Comparison of ENCODE assay signal across 9 mouse cellular contexts in the genomic region with DNA sequence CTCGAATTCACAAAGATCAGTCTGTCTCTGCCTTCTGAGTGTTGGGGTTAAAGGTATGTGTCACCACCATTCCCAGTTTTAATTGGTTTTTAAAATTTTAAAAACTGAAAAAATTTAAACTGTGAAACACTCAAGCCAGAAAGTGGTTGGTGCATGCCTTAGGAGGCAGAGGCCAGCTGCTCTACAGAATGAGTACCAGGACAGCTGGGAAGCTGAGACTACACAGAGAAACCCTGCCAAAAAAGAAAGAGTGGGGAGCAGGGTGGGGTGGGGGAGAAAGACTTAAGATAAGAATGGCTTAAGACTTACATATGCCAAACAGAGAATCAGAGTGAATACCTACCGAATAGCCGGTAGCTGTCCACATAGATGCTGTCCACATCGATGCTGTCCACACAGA.
"Had no signal": no experiment of that assay in that cellular context is flagged by ENCODE, and none has a peak within 500 bp of the region (broad histone marks: within the 10 kb centered on the region; RNA-seq: fewer than 3 reads in every experiment).

No protein-coding gene starts in this region.

- H3K4me3 ChIP-seq: limb, embryonic 15.5 days; liver, embryonic 12.5 days; midbrain, embryonic 10.5 days; neural tube, embryonic 12.5 days had no signal

- H3K4me2 ChIP-seq: limb, embryonic 15.5 days; liver, embryonic 12.5 days; lung, embryonic 14.5 days; neural tube, embryonic 12.5 days had no signal

- H3K27me3 ChIP-seq: limb, embryonic 15.5 days; liver, embryonic 12.5 days; neural tube, embryonic 12.5 days had no signal

- H3K9me3 ChIP-seq: limb, embryonic 15.5 days; liver, embryonic 12.5 days; midbrain, embryonic 10.5 days; neural tube, embryonic 12.5 days had no signal

- H3K9ac ChIP-seq: limb, embryonic 15.5 days; liver, embryonic 12.5 days; lung, embryonic 14.5 days; neural tube, embryonic 12.5 days had no signal

- H3K27ac ChIP-seq: limb, embryonic 15.5 days; neural tube, embryonic 12.5 days had no signal

- H3K36me3 ChIP-seq: limb, embryonic 15.5 days; liver, embryonic 12.5 days had no signal

- DNase-seq: kidney, adult 18-20 months; lung, embryonic 14.5 days; midbrain, embryonic 14.5 days; retina, postnatal 1 day; right cerebral cortex, postnatal 4 days had no signal
